Mouse (Mus musculus): Measurements from ENCODE around the gene Mtch2. TPM values are rescaled to one million over a fixed set of nuclear protein-coding genes. Genes with fewer than 3 reads are reported as not detected.

Mtch2 gene
- polyA plus RNA-seq, 1 experiment, result 367 TPM

DNA sequence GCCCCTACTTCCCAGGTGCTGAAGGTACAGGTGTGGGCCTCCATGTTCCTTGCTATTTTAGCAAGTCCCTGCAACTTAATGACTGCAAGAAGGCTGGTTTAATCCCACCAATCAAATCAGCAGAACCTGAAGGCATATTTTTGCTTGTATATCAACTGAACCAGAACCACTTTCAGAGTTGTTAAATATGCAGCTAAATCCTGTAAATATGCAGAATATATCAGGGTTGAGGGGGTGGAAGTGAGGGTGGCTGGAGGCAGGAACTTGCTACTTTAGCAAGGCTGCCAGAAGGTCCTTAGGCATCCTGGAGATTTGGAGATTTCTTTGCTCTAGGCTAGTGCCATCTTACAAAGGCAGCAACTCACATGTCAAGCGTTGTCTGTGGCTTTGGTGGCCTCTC lies 68.6 kb downstream of the Mtch2 start:
- WGBS, result 74% methylated on average over 1 of the region's 1 CpGs
- H3K4me1 ChIP-seq (ENCODE audit: control insufficient read depth, insufficient read depth, low read length), result peaks cover 8% of the 10 kb centered on the region
- H3K4me3 ChIP-seq (ENCODE audit: insufficient read depth, low read depth, low read length), result no peak overlapping the region
- peak overlapping the region; percentile 43; the same call in 1 of the 2 replicates for H3K27ac ChIP-seq (ENCODE audit: insufficient read depth, low read depth, low read length)
- no peak for TF ChIP-seq POLR2A (IDR thresholded peaks at IDR 0.05; ENCODE audit: insufficient read depth, low read depth, low read length)
- TF ChIP-seq CTCF (IDR thresholded peaks at IDR 0.05; ENCODE audit: insufficient read depth, low read depth, low read length), result no peak

Other genes starting within 250 kb of the Mtch2 start
- gene Nup160, start 169.9 kb upstream of the Mtch2 start, polyA plus RNA-seq (2012; ENCODE audit: insufficient read depth, insufficient read length, low replicate concordance, missing spikeins), result not detected in 2 replicates
- 360 TPM in 1 of 2 replicates, not detected in the other for gene Fnbp4, start 101.8 kb upstream of the Mtch2 start, polyA plus RNA-seq (2012; ENCODE audit: insufficient read depth, insufficient read length, low replicate concordance, missing spikeins)
- not detected in 2 replicates for gene Agbl2, start 64.4 kb upstream of the Mtch2 start, polyA plus RNA-seq (2012; ENCODE audit: insufficient read depth, insufficient read length, low replicate concordance, missing spikeins)
- not detected in 2 replicates for gene C1qtnf4, start 38.7 kb downstream of the Mtch2 start, polyA plus RNA-seq (2012; ENCODE audit: insufficient read depth, insufficient read length, low replicate concordance, missing spikeins)
- not detected in 2 replicates for gene Kbtbd4, start 57.6 kb downstream of the Mtch2 start, polyA plus RNA-seq (2012; ENCODE audit: insufficient read depth, insufficient read length, low replicate concordance, missing spikeins)
- gene Ndufs3, start 57.7 kb downstream of the Mtch2 start, polyA plus RNA-seq (2012; ENCODE audit: insufficient read depth, insufficient read length, low replicate concordance, missing spikeins), result not detected in 2 replicates
- gene Celf1, start 93.2 kb downstream of the Mtch2 start, polyA plus RNA-seq (2012; ENCODE audit: insufficient read depth, insufficient read length, low replicate concordance, missing spikeins), result 177 and 210 TPM in 2 replicates
- gene Rapsn, start 188.5 kb downstream of the Mtch2 start, polyA plus RNA-seq (2012; ENCODE audit: insufficient read depth, insufficient read length, low replicate concordance, missing spikeins), result not detected in 2 replicates
- gene Psmc3, start 206.9 kb downstream of the Mtch2 start, polyA plus RNA-seq (2012; ENCODE audit: insufficient read depth, insufficient read length, low replicate concordance, missing spikeins), result not detected in 2 replicates
- not detected in 2 replicates for gene Slc39a13, start 223.3 kb downstream of the Mtch2 start, polyA plus RNA-seq (2012; ENCODE audit: insufficient read depth, insufficient read length, low replicate concordance, missing spikeins)
- not detected in 2 replicates for gene Spi1, start 235.2 kb downstream of the Mtch2 start, polyA plus RNA-seq (2012; ENCODE audit: insufficient read depth, insufficient read length, low replicate concordance, missing spikeins)

Data from olfactory bulb, adult 2 months (tissue).